Mouse (Mus musculus) midbrain, embryonic 13.5 days (tissue): ENCODE results near the gene Fam186b. TPM values are rescaled to one million over a fixed set of nuclear protein-coding genes. Genes with fewer than 3 reads are reported as not detected.

Experiments used
- polyA plus RNA-seq: library from polyadenylated mRNA; unstranded; fragments of >200 nt; fragmentation: Nextera tagmentation; extraction: Ambion mirVana; gene quantifications from 2 replicates; pipeline ENCODE4 v1.2.1, GENCODE M21; 2015

The Fam186b gene
- polyA plus RNA-seq, 1 experiment from 2014 or later = 0.35 TPM

Other genes starting within 250 kb of the Fam186b start
- gene Prph, start 240.7 kb downstream of the Fam186b start, polyA plus RNA-seq = 7.5 and 8.2 TPM in 2 replicates
- 13.3 and 14.6 TPM in 2 replicates for gene Troap, start 221.3 kb downstream of the Fam186b start, polyA plus RNA-seq
- 10.1 and 13.7 TPM in 2 replicates for gene C1ql4, start 208.1 kb downstream of the Fam186b start, polyA plus RNA-seq
- 1.7 and 1.8 TPM in 2 replicates for gene Dnajc22, start 202.7 kb downstream of the Fam186b start, polyA plus RNA-seq
- gene Spats2, start 170.0 kb downstream of the Fam186b start, polyA plus RNA-seq = 40.6 and 45.7 TPM in 2 replicates
- 0.19 and 0.61 TPM in 2 replicates for gene Kcnh3, start 71.0 kb downstream of the Fam186b start, polyA plus RNA-seq
- gene Mcrs1, start 43.9 kb downstream of the Fam186b start, polyA plus RNA-seq = 218 TPM in 2 replicates
- 115 and 125 TPM in 2 replicates for gene Prpf40b, start 801 bp downstream of the Fam186b start, polyA plus RNA-seq
- gene Fmnl3, start 74.6 kb upstream of the Fam186b start, polyA plus RNA-seq = 8.5 and 8.7 TPM in 2 replicates
- 228 and 244 TPM in 2 replicates for gene Tmbim6, start 97.0 kb upstream of the Fam186b start, polyA plus RNA-seq
- gene Nckap5l, start 161.9 kb upstream of the Fam186b start, polyA plus RNA-seq = 12.2 and 15.6 TPM in 2 replicates
- 26.5 and 26.9 TPM in 2 replicates for gene Bcdin3d, start 178.8 kb upstream of the Fam186b start, polyA plus RNA-seq
- gene Faim2, start 232.3 kb upstream of the Fam186b start, polyA plus RNA-seq = 9.5 and 12.1 TPM in 2 replicates